Mouse (Mus musculus): ENCODE results near the gene Fbf1.

GRCm38 (mm10) chr11:116197584-116197906 is 29.6 kb upstream of the Fbf1 start:
- no peak for TF ChIP-seq CTCF (IDR thresholded peaks at IDR 0.05; ENCODE audit: low read depth, low read length)
- no peak for TF ChIP-seq POLR2A (IDR thresholded peaks at IDR 0.05; ENCODE audit: borderline replicate concordance, low read depth, low read length)

Measured in bone marrow macrophage, adult 2 months (primary cell).